Mouse (Mus musculus) forebrain, embryonic 10.5 days (tissue): ENCODE results near the gene Cadps2. TPM values are rescaled to one million over a fixed set of nuclear protein-coding genes. Genes with fewer than 3 reads are reported as not detected.
A peak's percentile ranks its signal among the peaks of the same experiment; 100 is the strongest.

ENCODE experiments used
- DNase-seq: peaks from one replicate; pipeline ENCODE4 v3.0.0-alpha.2; 2017; ENCODE audit warnings: low spot score; ENCODE audit errors: extremely low spot score
- H3K27ac ChIP-seq: fragments of 300-500 bp; sonication (generic); 2 replicates; pipeline ENCODE4 v1.5.1; 2016; ENCODE audit warnings: mild to moderate bottlenecking
- H3K27me3 ChIP-seq: fragments of 300-500 bp; sonication (generic); 2 replicates; pipeline ENCODE4 v1.6.1; 2016; ENCODE audit warnings: mild to moderate bottlenecking; ENCODE audit not compliant: poor library complexity, severe bottlenecking
- H3K36me3 ChIP-seq: fragments of 300-500 bp; sonication (generic); replicated peaks from 2 replicates; pipeline ENCODE4 v1.6.1; 2016; ENCODE audit warnings: mild to moderate bottlenecking, moderate library complexity
- H3K4me1 ChIP-seq: fragments of 300-500 bp; sonication (generic); 2 replicates; pipeline ENCODE4 v1.6.1; 2016
- H3K4me3 ChIP-seq: fragments of 300-500 bp; sonication (generic); 2 replicates; pipeline ENCODE4 v1.5.1; 2016; ENCODE audit warnings: mild to moderate bottlenecking, moderate library complexity
- H3K9me3 ChIP-seq: fragments of 300-500 bp; sonication (generic); 2 replicates; pipeline ENCODE4 v1.6.1; 2016; ENCODE audit warnings: mild to moderate bottlenecking, moderate library complexity
- WGBS: fragments of 180-500 bp; shearing (Covaris S2); methylation state at CpG from one replicate; pipeline ENCODE4 v1.1.7; 2016; 5-methylcytosine and 5-hydroxymethylcytosine counted together
- polyA plus RNA-seq: library from polyadenylated mRNA; unstranded; fragments of >200 nt; fragmentation: Nextera tagmentation; extraction: Ambion mirVana; gene quantifications from 2 replicates; pipeline ENCODE4 v1.2.1, GENCODE M21; 2016

The Cadps2 gene
- polyA plus RNA-seq, 1 experiment from 2014 or later = 2.9 TPM

GRCm38 (mm10) chr6:23489046-23489445, 350.2 kb downstream of the Cadps2 start:
- H3K4me1 ChIP-seq = no peaks in the 10 kb centered on the region
- WGBS = 90% methylated on average over 2 of the region's 2 CpGs
- no peaks in the 10 kb centered on the region for H3K36me3 ChIP-seq
- no peaks in the 10 kb centered on the region for H3K9me3 ChIP-seq
- no peak for DNase-seq
- H3K27ac ChIP-seq = no peak overlapping the region
- no peaks in the 10 kb centered on the region for H3K27me3 ChIP-seq
- H3K4me3 ChIP-seq = no peak overlapping the region

GRCm38 (mm10) chr6:23472686-23473085, 366.5 kb downstream of the Cadps2 start:
- no peak for DNase-seq

DNA sequence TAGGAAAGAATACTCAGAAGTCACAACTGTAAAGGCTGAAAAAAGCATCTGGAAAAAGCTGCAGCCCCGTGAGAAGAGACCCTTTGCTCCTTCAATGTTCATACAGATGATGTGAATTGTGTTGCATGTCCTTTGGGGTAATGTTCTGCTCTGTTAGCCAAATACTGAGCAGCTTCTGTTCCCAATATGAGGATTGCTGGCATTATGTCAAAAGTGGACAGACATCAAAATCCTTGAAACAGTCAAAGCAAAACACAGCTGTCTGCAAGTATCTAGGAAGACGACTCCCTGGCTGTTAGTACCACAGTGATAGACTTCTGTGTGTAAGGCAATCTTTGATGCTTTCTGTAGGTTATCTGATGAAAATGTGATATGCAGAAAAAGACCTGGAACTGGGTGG, 367.4 kb downstream of the Cadps2 start:
- Histone ChIP-seq H3K27me3 (no peaks in the 10 kb centered on the region), H3K4me3 (no peak overlapping the region)
- WGBS = 78% methylated on average over 2 of the region's 2 CpGs

More at GRCm38 (mm10) chr6:23472686-23473085, 366.5 kb downstream of the Cadps2 start:
- H3K27ac ChIP-seq = no peak overlapping the region
- no peak overlapping the region for H3K4me3 ChIP-seq
- no peaks in the 10 kb centered on the region for H3K36me3 ChIP-seq
- 69% methylated on average over 2 of the region's 2 CpGs for WGBS
- H3K9me3 ChIP-seq = no peaks in the 10 kb centered on the region
- H3K4me1 ChIP-seq = no peaks in the 10 kb centered on the region
- no peaks in the 10 kb centered on the region for H3K27me3 ChIP-seq

GRCm38 (mm10) chr6:23467885-23468284, 371.3 kb downstream of the Cadps2 start:
- no peak overlapping the region for H3K4me3 ChIP-seq
- no peak overlapping the region for H3K27ac ChIP-seq
- no peaks in the 10 kb centered on the region for H3K9me3 ChIP-seq
- 0 out of 2 replicates have a peak, but pooled peaks cover 4% of the 10 kb centered on the region for H3K4me1 ChIP-seq
- 77% methylated on average over 4 of the region's 4 CpGs for WGBS
- DNase-seq = no peak
- no peaks in the 10 kb centered on the region for H3K27me3 ChIP-seq
- H3K36me3 ChIP-seq = no peaks in the 10 kb centered on the region

More for the DNA sequence above, 367.4 kb downstream of the Cadps2 start:
- Histone ChIP-seq H3K4me1 (no peaks in the 10 kb centered on the region), H3K9me3 (no peaks in the 10 kb centered on the region), H3K27ac (no peak overlapping the region), H3K36me3 (no peaks in the 10 kb centered on the region)
- no peak for DNase-seq

- H3K4me3 ChIP-seq = no peak overlapping the region
- peak overlapping the region; percentile 59; the same call in 1 of the 2 replicates for H3K27ac ChIP-seq
- WGBS = 19% methylated on average over 8 of the region's 8 CpGs
- 0 out of 2 replicates have a peak, but pooled peaks cover 4% of the 10 kb centered on the region for H3K4me1 ChIP-seq
- no peaks in the 10 kb centered on the region for H3K36me3 ChIP-seq
- H3K27me3 ChIP-seq = peaks cover 23% of the 10 kb centered on the region
- no peak for DNase-seq
- no peaks in the 10 kb centered on the region for H3K9me3 ChIP-seq
Measured at GRCm38 (mm10) chr6:23462600-23463280, 376.5 kb downstream of the Cadps2 start.

- H3K27me3 ChIP-seq = peaks cover 49% of the 10 kb centered on the region
- no peak overlapping the region for H3K4me3 ChIP-seq
- H3K27ac ChIP-seq = no peak overlapping the region
- DNase-seq = peak; percentile 81
- H3K4me1 ChIP-seq = peaks cover 6% of the 10 kb centered on the region
- H3K9me3 ChIP-seq = 0 out of 2 replicates have a peak, but pooled peaks cover 3% of the 10 kb centered on the region
- WGBS = 4% methylated on average over 5 of the region's 5 CpGs
- no peaks in the 10 kb centered on the region for H3K36me3 ChIP-seq
Measured at GRCm38 (mm10) chr6:23457748-23458147, 381.5 kb downstream of the Cadps2 start.

GRCm38 (mm10) chr6:23453907-23454306, 385.3 kb downstream of the Cadps2 start:
- DNase-seq = no peak
- 68% methylated on average over 5 of the region's 5 CpGs for WGBS
- Histone ChIP-seq H3K9me3 (0 out of 2 replicates have a peak, but pooled peaks cover 3% of the 10 kb centered on the region), H3K27me3 (peaks cover 35% of the 10 kb centered on the region), H3K4me1 (peaks cover 30% of the 10 kb centered on the region), H3K27ac (no peak overlapping the region), H3K36me3 (no peaks in the 10 kb centered on the region), H3K4me3 (no peak overlapping the region)

GRCm38 (mm10) chr6:23439897-23440296, 399.3 kb downstream of the Cadps2 start:
- 84% methylated on average over 3 of the region's 3 CpGs for WGBS
- Histone ChIP-seq H3K27me3 (no peaks in the 10 kb centered on the region), H3K9me3 (no peaks in the 10 kb centered on the region), H3K27ac (no peak overlapping the region), H3K36me3 (no peaks in the 10 kb centered on the region), H3K4me1 (no peaks in the 10 kb centered on the region), H3K4me3 (no peak overlapping the region)
- DNase-seq = no peak

- Histone ChIP-seq H3K27me3 (peaks cover 36% of the 10 kb centered on the region), H3K36me3 (no peaks in the 10 kb centered on the region), H3K4me1 (peaks cover 19% of the 10 kb centered on the region), H3K9me3 (no peaks in the 10 kb centered on the region), H3K4me3 (peak overlapping the region; percentile 20; the same call in 1 of the 2 replicates), H3K27ac (no peak overlapping the region)
- DNase-seq = no peak
- 7% methylated on average over 12 of the region's 12 CpGs for WGBS
Measured at GRCm38 (mm10) chr6:23410256-23411049, 428.8 kb downstream of the Cadps2 start.

DNA sequence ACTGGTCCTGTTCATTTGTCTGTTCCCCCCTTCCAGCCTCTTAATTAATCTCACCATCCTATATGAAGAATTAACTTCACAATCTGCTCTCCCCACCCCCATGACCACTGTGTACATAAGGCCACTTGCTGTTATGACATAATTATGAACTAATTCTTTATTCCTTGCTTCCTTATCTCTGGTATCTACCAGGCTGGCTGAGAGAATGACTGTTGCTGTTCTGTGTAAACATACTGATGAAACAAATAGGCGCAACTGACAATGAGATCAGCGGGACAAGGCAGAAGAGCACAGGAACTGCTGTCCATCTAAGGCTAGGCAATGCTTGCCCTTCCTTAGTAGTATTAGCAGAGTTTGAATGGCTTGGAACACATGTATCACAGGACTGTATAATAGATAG, 445.1 kb downstream of the Cadps2 start:
- WGBS = over 99% methylated on average over 2 of the region's 2 CpGs
- H3K4me1 ChIP-seq = peaks cover 8% of the 10 kb centered on the region; the same call in 1 of the 2 replicates
- H3K4me3 ChIP-seq = no peak overlapping the region
- peaks cover 15% of the 10 kb centered on the region for H3K27me3 ChIP-seq
- no peak overlapping the region for H3K27ac ChIP-seq
- DNase-seq = no peak
- H3K9me3 ChIP-seq = no peaks in the 10 kb centered on the region
- H3K36me3 ChIP-seq = no peaks in the 10 kb centered on the region

GRCm38 (mm10) chr6:23392711-23393110, 446.5 kb downstream of the Cadps2 start:
- Histone ChIP-seq H3K4me3 (no peak overlapping the region), H3K9me3 (no peaks in the 10 kb centered on the region), H3K36me3 (no peaks in the 10 kb centered on the region), H3K27me3 (peaks cover 29% of the 10 kb centered on the region), H3K4me1 (peaks cover 15% of the 10 kb centered on the region), H3K27ac (no peak overlapping the region)
- no peak for DNase-seq
- 88% methylated on average over 4 of the region's 4 CpGs for WGBS

GRCm38 (mm10) chr6:23386711-23387110, 452.5 kb downstream of the Cadps2 start:
- Histone ChIP-seq H3K27me3 (peaks cover 46% of the 10 kb centered on the region), H3K36me3 (no peaks in the 10 kb centered on the region), H3K4me1 (peaks cover 70% of the 10 kb centered on the region), H3K9me3 (no peaks in the 10 kb centered on the region), H3K27ac (no peak overlapping the region), H3K4me3 (no peak overlapping the region)
- DNase-seq = no peak
- 12% methylated on average over 5 of the region's 5 CpGs for WGBS

GRCm38 (mm10) chr6:23383004-23383347, 456.2 kb downstream of the Cadps2 start:
- 9% methylated on average over 1 of the region's 1 CpGs for WGBS
- peak overlapping the region; percentile 80 for H3K27ac ChIP-seq
- peaks cover 67% of the 10 kb centered on the region for H3K4me1 ChIP-seq
- H3K4me3 ChIP-seq = peak overlapping the region; percentile 29
- H3K36me3 ChIP-seq = no peaks in the 10 kb centered on the region
- no peaks in the 10 kb centered on the region for H3K9me3 ChIP-seq
- DNase-seq = peak; percentile 69
- H3K27me3 ChIP-seq = peaks cover 40% of the 10 kb centered on the region
